Mouse (Mus musculus) gastrocnemius, adult 18-20 months (tissue): ENCODE results near the gene Ttc30a1. TPM values are rescaled to one million over a fixed set of nuclear protein-coding genes. Genes with fewer than 3 reads are reported as not detected.

Experiments
- DNase-seq: peaks from one replicate; pipeline ENCODE4 v3.0.0; 2021; ENCODE audit warnings: low spot score
- total RNA-seq, 2 experiments: library from RNA; stranded (reverse); gene quantifications; 2 replicates each; pipeline ENCODE4 v1.2.3; 2021

Ttc30a1 gene
- total RNA-seq, 2 experiments from 2014 or later: 1.4 to 1.5 TPM

GRCm38 (mm10) chr2:75930941-75931340, 50.8 kb downstream of the Ttc30a1 start:
- DNase-seq: no peak

- no peak for DNase-seq
These were observed 51.9 kb downstream of the Ttc30a1 start for GRCm38 (mm10) chr2:75929786-75930444.

GRCm38 (mm10) chr2:75929141-75929540, 52.6 kb downstream of the Ttc30a1 start:
- DNase-seq: no peak

Other genes with a start within 250 kb of the Ttc30a1 start
- gene Agps, start 149.8 kb downstream of the Ttc30a1 start, total RNA-seq: 10 to 100 TPM; 20.8 to 21.4 TPM
- 1 to 10 TPM; 2.2 to 2.3 TPM for gene Ttc30b, start 43.4 kb downstream of the Ttc30a1 start, total RNA-seq
- gene Ttc30a2, start 3.8 kb downstream of the Ttc30a1 start, total RNA-seq: under 1 TPM; 0.19 to 0.23 TPM